Mouse (Mus musculus): ENCODE measurements around the gene Hao1.

The Hao1 gene

DNA sequence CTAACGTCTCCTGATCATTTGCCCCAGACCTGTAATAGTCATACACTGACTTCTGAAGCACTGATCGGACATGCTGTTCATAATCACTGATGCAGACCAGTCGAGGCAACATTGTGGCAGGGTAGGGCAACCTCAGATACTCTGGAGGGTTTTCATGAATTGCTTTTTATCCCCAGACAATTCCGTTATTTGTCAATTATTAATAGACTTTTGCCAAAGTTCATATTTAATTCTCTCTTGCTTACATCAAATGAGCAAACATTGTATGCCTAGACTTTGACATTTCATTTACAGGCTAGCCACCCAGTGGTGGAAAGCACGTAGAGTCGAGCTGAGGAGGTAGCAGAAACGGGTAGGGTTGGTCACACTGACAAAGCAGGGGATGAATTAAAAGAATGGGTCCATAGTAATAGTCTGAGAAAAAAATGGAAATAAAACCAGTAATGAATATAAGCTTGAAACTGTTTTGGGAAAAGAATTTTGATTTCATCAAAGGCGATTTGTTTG, at the start of gene Hao1:
Hao1 (minus strand) TSS at position 148 of the 507 bp plus-strand sequence.
- no peak for DNase-seq

DNA sequence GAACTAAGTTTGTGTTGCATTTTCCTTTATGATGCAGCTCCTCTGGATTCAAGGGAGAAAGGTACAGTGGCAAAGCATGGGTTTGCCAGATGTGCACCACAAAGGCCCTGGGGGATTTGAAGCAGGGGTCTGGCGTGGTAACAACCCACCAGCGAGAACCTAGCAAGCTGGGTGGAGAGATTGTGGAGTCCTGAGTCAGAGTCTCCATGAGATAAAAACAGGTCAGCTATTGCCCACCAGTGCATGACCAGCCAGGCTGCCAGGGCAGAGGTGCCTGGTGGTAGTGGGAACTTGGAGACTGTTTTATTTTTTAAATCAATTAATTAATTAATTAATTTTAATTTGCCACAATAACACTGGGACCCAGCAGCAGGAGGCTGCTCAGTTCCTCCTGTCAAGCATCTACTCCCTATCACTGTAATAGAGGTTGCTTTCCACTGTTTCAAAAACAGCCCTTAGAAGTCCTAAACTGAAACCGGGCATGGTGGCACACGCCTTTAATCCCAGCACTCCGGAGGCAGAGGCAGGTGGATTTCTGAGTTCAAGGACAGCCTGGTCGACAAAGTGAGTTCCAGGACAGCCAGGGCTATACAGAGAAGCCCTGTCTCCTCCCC, 37.0 kb upstream of the Hao1 start:
- no peak for DNase-seq

DNA sequence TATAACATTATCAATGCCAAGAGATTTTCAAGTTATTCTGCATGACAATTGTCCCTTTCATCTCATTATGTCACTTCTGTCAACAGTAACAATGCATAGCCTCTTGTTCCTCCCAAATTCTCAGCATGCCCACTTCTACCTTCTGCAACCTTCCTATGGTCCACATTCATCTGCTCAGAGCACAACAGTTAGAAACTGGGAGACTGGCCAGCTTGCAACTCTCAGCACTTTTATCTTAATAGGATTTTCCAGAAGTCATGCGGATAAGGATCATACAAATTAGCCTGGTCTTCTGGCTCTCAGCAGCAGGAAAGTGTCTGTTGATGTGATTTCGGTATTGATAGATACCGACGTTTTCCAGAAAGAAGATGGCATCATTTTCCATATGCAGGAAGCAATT, 31.1 kb upstream of the Hao1 start:
- DNase-seq: no peak

DNA sequence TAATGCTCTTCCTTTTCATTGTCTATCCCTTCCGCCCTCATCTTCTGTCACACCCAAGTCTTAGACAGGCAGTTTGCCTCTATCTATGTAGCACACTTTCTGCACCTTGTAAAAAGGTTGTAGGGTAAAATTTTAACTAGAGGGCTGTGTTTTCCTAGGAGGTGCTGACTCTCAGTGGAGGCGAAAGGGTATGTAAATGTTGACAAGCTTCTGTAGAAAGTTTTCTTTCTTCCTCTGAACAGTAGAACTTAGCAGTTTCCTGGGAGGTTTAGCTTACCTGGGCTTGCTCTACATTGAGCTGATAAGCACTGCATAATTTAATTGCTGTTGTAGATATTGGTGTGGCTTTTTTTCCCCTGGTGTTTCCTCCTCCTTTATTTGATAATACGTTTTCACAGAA, 5.3 kb upstream of the Hao1 start:
- DNase-seq: no peak

DNA sequence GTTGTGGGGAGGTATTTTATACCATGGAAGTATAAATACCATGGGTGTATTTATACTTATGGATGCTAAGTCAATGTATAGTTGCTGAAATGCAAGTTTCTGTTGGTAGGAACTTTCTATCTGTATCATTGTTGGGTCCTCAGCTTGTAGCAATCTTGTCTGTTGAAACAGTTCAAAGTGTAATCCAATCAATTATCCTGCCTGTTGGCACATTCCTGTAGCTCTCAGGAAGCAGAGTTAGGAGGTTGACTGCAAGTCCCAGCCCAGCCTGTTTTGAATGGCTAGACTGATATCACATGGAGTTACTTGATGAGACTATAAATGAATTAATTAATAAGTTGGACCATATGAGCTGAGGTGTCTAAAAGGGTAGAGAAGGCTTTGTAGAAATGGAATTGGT, 1.8 kb downstream of the Hao1 start:
- no peak for DNase-seq

DNA sequence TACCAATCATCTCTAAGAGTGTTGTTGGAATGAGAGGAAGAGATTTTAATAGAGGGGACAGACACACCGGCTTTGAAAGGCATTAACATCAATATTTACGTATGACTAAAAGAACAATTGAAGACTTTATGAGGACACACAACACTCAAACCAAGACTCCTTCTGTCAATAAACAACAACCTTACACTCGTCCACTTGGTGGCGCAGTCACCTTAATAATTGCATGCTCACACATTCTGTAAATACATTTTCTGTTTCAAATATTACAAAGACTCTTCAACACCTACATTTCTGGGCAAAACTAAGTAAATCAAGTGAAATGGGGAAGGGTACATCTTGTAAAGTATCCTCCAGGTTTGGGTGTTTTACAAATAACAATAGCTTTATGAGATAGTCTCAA, 4.4 kb downstream of the Hao1 start:
- peak; percentile 71 for DNase-seq

DNA sequence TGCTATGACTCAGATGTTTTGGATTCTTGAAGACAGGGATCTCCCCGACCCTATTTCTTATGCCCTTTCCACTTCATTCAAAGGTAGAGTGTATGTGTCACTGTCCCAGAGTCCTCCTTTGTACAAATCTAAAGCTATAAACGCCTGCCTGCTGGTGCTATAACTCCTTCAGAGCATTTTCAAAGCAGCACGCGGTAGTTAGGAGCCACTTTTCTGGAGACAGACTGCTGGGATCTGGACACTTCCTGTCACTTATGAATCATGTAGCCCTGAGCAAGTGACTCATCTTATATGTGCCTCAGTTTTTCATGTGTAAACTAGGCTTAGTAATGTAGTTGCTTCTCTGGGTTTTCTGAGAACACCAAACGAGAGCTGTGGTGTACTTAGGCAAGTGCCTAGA, 9.1 kb downstream of the Hao1 start:
- DNase-seq: no peak

DNA sequence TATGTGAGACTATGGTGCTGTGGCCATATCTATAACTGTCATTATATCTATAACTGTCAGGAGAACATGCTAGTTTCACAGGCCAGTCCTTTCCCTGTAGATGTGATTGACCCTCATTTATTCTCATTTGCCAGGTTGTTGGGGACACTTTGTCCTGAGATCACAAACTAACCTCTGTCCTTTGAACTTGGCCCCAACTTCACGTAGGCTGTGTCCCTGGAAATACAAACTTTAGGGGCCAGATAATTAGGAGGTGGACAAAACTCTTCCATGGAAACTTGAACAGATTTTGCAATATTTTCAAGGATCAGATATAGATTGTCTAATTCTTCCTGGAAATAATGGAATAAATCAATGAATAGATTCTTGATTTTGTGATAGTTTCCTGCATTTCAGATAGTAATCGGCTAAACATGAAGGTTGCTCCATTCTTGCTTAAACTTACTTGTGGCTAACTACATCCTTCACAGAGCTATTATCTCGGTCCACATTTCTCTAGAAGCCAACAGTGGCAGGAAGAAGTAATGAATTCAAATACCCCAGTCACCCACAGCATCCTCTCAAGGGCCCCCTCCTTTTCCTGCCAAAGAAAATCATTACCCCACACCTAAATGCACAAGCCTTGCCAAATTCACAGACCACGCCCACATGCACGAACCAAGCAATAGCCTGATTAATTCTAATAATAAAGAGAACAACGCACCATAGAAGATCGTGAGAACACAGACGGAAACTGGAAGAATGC, 9.7 kb downstream of the Hao1 start:
- no peak for DNase-seq

DNA sequence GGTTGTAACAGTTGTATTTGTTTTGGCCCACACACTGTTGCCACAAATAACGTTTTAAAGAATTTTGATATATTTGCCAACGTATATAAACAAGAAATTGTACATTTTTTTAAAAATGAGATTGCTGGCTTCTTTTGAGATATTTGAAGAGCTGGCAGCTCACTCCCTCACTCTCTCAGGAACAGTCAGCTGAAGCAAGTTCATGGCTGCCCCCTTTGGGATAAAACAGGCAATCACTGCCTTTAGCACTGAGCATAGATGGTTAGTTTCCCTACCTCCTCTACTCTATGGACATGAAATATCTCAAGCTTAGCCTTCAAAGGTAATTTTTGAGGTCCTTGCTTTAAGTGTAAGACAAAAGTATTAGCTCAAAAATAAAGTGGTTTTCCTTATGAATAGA, 10.7 kb downstream of the Hao1 start:
- peak; percentile 11 for DNase-seq

DNA sequence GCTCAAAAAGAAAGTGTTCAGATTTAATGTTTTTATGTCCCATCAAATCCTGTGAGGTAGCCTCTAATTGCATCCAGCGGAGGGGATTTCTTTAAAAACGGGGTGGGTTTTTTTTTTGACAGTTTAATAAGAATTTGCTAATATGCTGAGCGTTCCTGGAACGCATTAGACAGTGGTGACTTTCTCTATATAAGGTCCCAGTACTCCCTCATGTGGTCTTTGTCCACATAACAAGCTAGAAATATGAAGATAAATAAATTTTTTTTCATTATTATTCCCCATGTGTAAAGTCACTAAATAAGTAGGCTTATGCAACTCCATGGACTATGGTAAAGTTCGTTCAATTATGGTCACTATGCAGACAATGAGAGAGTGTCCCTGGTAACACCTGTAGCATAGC, 13.1 kb downstream of the Hao1 start:
- DNase-seq: peak; percentile 19

DNA sequence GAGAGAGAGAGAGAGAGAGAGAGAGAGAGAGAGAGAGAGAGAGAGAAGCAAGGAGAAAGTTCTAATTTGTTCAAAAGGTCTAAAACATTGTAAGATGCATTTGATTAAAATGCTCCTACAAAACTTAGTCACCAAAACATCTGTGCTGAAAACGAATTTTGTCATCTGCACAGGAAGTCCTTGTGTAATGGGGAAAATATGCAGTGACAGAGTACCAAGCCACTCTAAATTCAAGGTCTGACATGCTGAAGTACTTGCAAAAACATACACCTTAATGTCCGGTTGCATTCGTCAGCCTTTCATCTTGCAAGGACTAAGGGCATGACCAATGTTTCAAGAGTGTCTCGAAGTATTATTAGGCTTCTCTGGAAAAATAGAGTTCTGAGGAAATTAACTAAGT, 15.7 kb downstream of the Hao1 start:
- DNase-seq: no peak

DNA sequence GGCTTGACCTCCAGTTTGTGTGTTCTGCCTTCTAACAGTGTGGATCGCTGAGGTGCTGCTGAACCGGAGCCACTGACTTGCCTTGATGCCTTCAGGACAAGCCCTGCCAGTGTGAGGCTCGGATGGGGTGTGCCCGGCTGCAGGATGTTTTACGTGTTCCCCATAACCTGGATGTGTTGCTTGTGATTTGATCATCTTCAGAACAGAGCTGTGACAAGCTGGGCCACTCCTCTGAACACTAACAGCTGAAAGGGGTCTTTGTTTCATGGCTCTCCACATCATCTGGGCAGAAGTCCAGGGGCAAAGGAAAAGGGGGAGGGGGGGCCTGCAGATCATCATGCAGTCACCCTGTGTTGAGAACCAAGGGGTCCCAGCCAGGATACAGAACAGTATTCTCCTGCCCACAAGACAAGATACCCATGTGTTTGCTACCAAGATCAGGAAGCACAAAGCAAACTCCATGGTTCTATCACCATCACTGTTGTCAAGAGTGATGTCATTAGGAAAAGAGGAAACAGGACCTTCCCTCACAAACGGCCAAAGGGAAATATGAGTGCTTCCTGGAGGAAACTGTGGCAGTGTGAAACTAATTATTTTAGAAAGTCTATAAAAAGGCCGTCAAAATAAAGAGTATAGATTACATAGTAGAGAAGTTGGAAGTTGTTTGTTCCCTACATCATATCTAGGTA, 25.9 kb downstream of the Hao1 start:
- peak; percentile 6 for DNase-seq

DNA sequence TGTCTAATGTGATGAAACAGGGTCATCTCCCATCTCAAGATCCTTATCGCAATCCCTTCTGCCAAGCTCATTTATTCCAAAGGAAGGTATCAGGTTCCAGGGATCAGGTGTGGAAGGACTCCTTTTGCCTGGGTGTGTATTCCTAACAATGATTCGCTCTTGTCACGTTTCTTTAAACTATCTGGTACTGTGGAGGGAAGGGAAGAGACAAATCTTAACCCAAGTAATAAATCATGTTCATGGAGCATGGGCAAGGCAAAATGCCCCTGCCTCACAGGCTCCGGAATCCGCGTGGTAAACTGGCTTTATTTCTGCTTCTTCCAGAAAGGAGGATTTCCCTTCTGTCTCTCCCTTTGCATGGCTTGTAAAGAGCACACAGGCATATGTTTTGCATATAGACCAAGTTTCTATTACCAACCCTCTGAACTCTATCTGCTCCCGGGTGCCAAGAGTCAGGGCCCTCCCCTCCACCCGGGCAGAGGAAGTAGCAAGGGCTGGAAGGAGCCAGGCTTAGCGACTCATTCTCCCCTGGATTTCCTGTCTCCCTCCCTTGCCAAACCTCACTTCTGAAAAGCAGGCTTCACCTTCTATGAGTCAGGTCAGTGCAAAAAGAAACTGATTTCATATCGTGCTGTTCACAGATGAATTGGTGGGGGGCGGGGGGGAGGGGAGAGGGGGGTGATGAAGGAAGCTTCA, 26.6 kb downstream of the Hao1 start:
- peak; percentile 47 for DNase-seq

DNA sequence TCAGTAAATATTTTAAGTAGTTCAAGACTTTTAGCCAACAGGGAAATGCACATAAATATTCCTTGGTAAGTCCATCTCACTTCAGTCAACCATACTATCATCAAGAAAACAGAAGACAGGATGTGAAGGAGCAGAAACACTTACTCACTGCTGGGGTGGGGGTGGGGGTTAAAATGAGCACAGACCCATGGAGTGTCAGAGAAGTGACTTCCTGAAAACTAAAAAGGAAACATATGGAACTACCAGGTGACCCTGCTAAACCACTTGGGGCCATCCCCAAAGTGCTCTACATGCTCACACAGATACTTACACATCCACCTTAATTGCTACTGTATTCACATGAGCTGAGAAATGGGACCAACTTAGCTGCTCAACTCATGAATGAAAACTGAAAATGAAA, 36.1 kb downstream of the Hao1 start:
- DNase-seq: no peak

DNA sequence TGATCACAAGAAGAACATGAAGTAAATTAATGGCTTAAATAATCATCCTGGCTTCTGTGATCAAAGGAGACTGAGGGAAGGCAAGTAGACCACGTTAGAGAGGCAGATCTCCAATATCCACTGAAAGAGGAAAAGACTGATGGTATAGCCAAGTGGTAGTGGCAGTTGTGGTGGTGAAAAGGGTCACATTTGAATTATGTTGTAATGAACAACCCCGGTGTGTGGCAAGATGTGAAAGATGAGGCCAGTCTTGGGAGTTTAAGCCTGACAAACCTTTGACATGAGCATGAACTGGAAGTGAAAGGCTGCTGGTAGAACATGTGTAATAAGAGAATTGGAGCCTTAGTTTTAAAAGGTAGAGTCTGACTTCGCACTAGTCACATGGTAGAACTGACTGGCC, 54.4 kb downstream of the Hao1 start:
- DNase-seq: no peak

DNA sequence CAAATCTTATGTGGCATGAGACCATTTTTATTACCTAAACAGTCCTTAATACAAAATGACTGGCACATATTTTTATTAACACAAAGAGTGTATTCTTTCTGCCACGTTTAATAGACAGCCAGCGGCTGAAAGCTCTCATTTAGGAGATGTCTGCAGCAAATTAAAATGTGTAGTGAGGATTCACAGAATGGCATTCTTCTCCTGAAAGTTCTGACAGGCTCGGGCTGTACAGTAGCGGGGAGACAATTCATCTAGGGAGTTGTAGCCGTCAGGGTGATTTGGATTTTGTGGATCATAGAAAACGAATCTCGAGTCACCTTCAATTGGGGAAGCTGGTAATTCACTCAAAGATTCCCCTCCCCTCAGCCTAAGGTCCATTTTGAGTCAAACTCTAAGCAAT, 55.7 kb downstream of the Hao1 start:
- no peak for DNase-seq

DNA sequence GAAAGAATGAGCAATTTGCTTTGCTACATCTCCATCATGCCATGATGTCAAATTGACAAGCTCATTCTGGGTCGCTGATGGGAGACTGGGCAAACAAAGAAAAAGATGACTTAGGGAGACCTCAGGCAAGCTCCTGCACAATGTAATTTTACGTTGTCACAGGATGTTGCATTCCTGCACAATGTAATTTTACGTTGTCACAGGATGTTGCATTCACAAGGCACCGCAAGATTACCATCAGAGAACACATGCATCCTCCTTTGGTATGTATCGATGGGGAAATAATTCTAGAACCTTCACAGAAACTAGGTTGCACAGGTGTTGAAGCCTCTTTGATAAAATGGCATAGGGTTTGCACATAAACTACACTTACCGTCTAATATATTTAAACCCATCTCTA, 65.5 kb downstream of the Hao1 start:
- no peak for DNase-seq

DNA sequence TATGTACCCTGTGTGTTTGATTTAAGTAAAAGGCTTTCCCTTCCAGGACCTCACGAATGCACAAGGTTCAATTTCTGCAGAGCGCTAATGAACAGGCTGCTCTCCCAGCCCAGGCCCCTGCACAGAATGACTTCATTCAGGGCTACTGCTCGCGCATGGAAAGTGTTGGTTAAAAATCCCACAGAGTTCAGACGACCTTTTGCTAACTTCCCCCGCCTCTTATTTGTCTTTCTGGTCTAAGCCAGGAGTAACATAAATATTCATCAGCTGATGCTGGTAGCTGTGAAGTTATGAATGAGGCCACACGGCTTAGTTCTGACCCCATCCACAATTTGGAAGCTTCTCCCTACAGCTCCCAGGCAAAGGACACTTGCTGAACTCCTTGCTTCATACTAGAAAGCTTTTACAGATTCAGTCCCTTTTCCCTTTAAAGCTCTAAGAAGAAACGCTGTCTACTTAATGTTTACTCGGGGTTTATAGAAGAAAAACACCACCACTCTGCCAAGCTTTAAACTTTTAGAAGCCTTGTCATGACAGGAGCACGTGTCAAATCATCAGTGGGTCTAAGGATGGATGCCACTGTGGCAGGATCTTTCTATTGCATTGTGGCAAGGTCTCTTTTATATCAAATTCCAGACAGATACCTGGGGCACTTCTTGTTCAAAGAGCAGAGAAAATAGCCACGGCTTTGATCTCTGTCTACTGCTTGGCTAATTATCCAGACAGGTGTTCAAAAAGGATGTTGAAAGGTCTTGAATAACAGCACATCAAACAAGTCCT, 67.9 kb downstream of the Hao1 start:
- DNase-seq: peak; percentile 55

DNA sequence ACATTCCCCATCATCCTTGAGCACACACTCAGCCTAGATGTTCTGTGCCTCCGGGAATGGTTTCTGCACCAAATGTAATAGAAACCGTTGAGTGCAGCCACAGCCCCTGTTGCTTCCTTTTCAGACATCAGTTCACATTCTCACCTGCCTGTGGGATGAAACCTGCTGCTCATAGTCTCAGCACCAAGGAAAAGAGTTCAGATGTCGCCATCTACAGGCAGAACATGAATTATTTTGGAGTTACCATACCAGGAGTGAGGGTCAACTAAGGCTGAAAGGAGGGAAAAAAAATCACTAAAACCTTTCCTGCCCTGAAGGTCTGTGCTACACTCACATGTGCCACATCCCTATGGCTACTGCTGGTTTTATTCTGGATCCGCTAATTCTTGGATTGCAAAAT, 71.5 kb downstream of the Hao1 start:
- no peak for DNase-seq

DNA sequence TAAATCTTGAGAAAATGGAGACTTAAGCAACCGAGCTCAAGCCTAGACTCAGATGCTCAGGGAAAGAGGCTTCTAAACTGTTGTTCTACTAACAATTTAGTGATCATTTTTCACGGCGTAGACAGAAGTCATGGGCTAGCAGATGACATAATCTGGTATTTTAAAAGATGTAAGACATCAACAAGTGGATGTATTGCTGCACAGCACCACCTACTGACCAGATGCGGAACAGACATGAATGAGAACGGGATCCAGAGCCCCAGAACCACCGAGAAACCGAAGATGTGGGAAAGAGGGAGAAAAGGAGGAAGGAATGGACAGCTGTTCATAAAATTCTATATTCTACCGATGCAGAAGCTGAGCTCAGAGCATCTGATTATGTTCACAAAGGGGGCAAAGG, 72.4 kb downstream of the Hao1 start:
- DNase-seq: peak; percentile 85

DNA sequence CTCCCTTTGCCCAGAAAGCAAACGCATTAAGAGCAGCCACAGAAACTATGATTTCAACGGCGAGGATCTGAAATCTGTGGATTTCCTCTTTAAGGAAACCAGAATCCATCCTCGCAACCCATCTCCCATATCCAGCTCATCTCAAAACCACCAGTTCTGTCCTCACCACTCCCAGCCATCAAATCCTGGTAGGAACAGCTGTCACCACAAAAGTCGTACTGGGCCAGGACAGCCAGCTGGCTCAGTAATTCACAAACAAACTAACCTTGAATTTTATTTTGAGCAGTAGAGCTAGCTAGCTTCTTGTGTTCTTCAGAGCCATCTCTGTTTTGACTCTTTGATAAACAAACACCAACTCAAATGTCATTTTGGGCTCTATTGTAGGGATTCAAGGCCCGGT, 73.0 kb downstream of the Hao1 start:
- no peak for DNase-seq

DNA sequence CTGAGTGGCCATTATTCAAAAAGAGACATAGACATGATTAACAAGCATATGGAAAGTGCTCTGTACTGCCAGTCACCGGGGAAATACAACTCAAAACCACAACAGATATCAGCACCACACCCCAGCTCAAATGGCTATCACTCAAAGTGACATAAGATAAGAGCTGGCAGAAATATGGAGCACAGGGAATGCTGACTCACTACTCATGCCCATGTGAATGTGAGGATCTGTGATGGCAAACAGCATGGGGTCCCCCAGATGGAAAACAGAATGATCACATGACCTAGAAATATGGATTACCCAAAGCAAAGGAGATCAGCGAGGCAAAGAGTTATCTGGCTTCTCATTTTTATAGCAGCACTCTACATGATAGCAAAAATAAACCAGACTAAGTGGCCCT, 89.0 kb downstream of the Hao1 start:
- no peak for DNase-seq

DNA sequence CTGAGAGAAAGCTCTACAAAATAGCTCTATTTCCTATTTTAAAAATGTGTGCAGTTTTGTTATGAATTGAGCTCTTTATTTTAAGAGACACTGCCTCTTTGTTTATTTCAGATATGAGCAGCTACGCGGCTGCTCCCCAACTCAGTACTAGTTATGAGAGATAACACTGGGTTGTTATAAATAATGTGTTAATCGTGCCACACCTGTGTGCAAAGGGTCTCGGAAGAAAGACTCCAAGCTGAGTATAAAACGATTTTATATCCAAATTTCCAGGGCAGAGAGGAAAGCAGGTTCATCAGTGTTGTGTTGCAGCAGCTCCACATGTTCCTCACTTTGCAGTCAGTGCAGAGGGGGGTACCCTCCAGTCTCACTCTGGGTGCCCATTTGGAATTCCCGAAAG, 91.8 kb downstream of the Hao1 start:
- DNase-seq: no peak

Data from lung, postnatal 10 days (tissue).